Mouse (Mus musculus) fibroblast of lung, adult 2 months (primary cell): ENCODE data around the gene Map1a.

ENCODE experiments used
- DNase-seq: peaks from one replicate; pipeline ENCODE4 v3.0.0-alpha.2; 2011; ENCODE audit warnings: low read depth

The Map1a gene

GRCm38 (mm10) chr2:121308997-121309416 lies 19.6 kb downstream of the Map1a start:
- DNase-seq, result no peak

DNA sequence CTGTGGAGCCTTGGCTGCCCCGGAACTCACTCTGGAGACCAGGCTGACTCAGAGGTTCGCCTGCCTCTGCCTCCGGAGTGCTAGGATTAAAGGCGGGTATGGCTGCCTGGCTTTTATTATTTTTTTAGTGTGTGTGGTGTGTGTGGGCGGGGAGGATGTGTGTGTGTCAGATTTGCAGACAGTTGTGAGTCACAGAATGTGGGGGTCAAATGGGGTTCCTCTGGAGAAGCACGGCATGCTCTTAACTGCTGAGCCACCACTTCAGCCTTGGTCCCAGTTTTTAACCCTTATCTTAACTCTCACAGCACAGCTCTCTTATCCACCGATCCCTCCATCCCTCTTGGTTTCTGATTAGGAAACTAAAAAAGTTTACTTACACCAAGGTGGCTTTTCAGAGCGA lies 26.9 kb downstream of the Map1a start:
- no peak for DNase-seq

GRCm38 (mm10) chr2:121323041-121323440 lies 33.6 kb downstream of the Map1a start:
- DNase-seq, result no peak

DNA sequence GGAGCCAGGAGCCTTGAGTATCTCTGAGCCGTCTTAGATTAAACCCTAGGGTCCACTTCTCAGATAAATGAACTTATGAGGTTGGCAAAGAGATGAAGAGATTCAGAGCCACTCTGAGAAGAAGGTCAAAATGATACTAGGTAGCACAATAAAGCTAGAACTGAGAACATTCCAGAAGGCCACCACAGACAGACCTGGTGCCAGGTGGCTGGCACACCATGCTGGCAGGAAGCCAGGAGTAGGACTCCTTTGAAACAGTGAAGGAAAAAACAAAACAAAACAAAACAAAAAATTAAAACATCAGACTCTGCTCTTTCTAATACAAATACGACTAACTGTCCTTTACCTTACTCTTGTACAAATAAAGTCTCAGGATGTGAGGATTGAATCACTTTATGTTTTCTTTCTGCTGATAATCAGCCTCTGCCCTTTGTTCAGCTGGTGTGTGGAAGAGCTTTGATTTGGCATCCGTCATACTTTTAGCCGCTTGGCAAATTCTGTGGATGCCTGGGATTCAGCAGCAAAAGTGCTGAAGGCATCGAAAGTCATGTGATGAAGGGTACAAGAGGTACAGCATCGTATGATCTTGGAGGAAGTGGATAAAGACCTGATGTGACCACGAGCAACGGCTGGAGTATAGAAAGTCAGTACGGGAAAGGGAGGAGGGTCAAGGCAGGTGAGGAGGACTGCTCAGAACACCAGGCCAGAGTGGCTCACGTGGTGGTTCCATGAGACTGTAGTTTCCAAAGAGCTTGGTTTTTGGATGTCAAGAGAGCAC lies 34.5 kb downstream of the Map1a start:
- DNase-seq, result no peak

DNA sequence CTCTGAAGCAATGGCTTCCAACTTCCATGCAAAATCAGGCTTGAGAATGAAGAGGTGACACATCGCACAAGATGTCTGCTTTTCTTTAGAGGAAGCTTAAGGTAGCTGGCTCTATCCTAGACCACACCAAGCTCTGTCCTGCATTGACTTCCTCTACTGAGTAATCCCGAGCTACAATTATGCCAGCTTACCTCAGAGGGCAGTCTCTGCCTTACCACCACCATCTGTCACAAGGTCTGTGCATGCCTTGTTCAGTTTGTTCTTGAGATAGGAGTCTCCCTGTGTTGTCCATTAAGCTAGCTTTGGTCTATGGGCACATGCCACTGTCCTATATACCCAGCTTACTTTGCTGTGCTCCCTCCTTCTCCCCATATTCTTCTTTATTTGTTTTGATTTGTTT lies 40.1 kb downstream of the Map1a start:
- no peak for DNase-seq

DNA sequence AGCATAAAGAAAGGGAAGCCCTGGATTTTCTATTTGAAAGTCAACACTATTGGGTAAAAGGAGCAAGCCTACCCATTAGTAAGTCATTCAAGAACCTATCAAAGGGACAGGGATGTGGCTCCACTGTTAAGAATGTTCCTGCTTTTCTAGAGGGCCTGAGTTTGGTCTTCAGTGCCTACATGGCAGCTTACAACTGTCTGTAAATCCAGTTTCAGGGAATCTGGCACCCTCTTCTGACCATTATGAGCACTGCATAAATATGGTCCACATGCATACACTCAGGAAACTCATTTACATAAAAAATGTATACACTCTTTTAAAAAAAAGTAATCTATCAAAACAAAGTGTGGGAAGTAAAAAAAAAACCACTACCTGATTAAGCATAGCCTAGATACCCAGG lies 49.7 kb downstream of the Map1a start:
- no peak for DNase-seq

DNA sequence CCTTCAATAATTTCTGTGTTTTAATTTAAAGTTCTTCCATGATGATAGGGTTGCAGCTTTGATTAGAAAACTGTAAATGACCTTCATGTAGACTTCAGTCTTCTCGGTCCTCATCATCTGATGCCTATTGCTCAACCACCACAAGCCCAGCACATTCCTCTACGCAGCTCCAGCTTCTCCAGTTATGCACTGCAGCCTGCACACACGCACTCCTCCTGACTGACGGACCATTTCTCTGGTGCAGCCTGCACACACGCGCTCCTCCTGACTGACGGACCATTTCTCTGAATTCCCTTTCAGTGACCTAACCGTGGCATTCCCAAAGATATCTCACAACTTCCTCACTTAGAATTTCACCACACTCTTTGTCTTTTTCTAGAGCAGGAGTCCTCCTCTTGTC lies 63.8 kb downstream of the Map1a start:
- no peak for DNase-seq

DNA sequence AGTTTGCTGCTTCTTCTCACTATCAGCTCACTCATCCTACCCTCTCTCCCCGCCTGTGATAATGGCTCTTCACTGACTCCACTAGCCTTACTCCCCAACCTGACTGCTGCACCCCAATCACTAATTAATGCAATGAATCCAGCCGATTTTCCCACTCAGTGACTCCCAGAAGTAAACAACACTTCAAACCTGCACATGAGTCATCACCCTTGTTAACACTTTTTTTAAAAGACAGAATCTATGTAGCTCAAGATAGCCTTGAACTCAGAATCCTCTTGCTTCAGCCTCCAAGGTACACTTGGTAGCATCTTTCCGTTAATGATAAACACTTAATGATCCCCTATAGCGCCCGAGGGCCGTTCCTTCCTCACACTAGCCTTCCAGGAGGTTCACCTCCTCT lies 65.0 kb downstream of the Map1a start:
- DNase-seq, result no peak

- peak; percentile 81 for DNase-seq
These were observed 65.6 kb downstream of the Map1a start, which contains the start of gene Ppip5k1 for GRCm38 (mm10) chr2:121354820-121355592. Gene Ppip5k1, minus strand, starts transcription at chr2:121355396.

DNA sequence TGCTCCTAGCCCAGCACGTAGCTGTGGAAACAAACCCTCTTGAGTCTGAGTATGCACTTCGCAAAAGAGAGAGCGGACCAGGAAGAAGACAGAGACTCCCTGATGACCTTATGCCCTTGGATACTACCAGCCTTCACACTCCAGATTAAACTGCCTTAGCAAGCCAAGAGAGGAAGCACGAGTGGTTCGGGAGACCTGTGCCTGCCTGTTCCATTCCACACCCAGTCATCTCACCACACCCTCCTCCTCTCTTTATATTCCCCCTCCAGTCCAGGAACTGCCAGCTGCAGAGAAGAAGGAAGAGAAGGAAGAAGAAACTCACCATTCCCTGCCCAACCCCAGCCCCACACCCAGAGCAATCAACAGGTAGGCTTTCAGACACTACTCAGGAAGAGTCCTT lies 68.1 kb downstream of the Map1a start, which contains the start of gene Ckmt1:
Gene Ckmt1, plus strand, starts transcription at position 221 of the 400 bp plus-strand sequence.
- DNase-seq, result no peak

GRCm38 (mm10) chr2:121357961-121358360 lies 68.6 kb downstream of the Map1a start:
- DNase-seq, result no peak

GRCm38 (mm10) chr2:121358381-121358780 lies 69.0 kb downstream of the Map1a start:
- DNase-seq, result no peak

GRCm38 (mm10) chr2:121359461-121359860 lies 70.1 kb downstream of the Map1a start:
- no peak for DNase-seq
